Mouse (Mus musculus): ENCODE measurements around the gene Sugp1.
"Not testable (repeated sequence)": the region's sequence is repeated elsewhere in the genome, so short reads cannot be mapped to it uniquely, and the experiment has no call there.

Sugp1 gene

DNA sequence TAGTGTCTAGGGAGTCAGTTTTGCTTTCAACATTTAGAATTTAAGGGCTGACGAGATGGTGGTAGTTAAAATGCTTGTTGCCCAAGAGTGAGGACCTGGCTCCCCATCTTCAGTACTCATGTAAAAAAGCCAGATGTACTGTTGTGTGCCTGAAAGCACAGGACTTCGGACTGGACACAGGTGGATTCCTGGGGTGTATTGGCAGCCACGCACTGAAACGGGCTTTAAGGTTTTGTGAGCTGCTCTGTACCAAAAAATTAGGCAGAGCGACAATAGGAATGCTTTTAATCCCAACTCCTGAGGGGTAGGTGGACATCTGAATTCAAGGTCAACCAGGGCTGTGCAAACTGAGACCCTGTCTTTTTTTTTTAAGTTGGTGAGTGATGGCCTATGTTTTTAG is 1.4 kb downstream of the Sugp1 start:
- no peak for DNase-seq (ENCODE audit: low spot score)

DNA sequence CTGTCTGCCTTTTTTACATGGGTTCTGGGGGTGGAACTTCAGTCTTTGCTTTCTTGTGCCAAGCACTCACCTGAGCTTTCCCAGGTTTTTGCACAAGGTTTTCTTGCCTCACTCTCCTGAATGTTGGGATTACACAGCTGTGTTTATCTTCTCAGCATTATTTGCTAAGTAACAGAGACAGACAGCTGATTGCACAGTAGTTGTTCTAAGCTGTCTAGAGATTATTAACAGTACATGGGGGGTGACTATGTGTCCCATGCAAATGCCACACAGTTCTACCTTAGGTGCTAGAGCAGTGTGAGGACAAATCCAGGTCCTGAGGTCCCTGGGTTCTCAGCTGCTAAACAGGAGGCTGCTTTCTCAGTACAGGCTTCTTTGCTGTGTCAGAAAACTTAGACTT is 7.0 kb downstream of the Sugp1 start:
- DNase-seq (ENCODE audit: low spot score), result no peak

DNA sequence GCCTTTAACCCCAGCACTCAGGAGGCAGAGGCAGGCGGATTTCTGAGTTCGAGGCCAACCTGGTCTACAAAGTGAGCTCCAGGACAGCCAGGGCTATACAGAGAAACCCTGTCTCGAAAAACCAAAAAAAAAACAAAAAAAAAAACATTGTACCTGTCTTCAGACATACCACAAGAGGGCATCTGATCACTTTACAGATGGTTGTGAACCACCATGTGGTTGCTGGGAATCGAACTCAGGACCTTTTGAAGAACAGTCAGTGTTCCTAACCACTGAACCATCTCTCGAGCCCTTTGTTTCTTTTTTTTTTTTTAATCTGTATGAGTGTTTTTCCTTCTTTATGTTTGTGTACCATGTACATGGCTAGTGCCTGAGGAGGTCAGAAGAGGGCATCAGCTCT is 7.8 kb downstream of the Sugp1 start:
- not testable (repeated sequence) for DNase-seq (ENCODE audit: low spot score)

DNA sequence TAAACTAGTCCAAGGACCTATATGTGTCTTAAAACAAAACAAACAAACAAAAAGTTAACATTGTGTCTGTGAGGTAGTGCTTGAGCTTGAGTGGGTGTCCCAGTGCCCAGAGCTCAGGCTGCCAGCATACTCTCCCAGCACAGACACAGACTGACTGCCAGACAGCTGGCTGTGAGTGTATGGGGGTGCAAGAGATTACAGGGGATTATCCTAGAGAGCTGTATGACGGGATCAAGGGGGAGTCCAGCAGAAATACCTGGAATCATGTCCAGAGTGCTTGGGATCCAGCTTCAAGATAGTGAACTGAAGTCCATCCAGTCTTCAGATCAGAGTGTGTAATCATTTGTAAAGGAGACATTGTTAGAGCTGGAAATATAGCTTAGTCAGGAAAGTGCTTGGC is 15.1 kb downstream of the Sugp1 start:
- DNase-seq (ENCODE audit: low spot score), result no peak

DNA sequence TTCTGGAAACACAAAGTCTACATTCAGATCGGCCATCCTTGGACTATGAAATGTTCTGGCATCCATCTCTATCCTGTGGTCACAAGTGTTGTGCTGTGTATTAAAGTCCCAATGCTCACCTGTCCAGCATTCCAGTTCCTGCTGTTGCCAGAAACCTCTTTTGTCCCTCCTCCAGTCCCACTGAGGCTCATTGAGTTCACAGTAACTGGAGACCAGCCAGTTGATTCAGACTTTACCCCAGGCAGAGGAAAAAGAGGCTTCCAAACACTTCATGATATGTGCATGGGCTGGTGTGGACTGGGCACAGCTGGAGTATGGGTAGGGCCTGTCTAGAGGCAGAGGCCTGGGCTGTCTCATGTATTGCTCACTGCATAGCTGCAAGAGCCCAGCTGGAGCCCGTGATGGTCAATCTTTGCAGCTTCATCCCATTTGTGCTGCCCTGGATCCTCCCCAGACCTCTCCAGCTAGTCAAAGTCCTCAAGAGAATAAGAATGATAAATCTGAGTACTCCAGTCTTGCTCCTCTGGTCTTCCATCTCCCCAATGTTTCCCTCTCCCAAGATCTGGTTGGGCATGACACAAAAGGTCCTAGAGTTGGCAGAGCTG is 29.3 kb downstream of the Sugp1 start:
- no peak for DNase-seq (ENCODE audit: low spot score)

DNA sequence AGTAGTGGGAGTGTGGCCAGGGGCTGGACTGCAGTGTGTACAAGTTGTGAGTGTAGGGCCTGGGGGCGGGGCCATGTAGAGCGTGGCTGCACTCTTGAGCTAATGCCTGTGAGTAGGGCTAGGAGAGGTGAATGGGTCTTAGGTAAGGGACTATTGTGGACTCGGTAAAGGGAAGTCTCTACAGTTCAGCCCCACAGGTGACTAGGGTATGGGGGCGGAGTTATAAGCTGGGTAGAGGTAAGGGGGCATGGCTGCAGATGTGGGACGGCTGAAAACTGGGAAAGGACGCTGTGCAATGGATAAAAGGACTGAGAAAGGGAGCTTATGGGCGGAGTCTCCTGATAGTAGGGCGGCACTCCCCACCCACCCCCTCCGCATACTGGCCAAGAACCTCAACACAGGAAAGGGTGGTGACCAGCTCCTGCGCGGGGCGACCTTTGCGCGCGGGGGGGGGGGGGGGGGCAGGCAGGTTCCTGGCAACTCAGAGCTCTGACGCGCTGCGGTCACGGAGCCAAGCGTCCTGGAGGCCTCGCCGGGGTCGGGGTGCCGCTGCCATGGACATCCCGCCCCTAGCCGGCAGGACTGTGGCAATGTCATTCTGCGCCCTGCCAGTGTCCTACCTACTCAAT is 29.9 kb downstream of the Sugp1 start, which contains the start of gene Tm6sf2:
Tm6sf2 (plus strand) TSS at position 484 of the 629 bp plus-strand sequence.
- DNase-seq (ENCODE audit: low spot score), result no peak

DNA sequence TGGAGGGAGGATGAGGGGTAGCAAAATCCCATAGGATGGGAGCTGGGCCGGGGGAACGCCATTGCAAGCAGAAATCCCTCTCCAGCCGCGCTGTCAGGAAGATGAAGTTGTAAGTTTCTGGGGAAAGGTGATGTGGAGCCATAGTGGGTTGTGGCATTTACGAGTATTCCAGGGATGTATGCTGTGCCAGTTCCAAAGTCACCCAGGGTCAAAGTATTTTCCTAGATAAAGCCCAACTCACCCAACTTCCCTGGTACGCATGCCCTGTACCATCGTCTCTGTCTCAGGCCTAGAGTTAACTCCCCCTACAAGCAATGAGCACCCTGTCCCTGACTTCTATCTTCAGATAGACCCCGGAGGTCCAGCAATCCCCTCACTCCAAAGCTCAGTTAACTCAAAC is 30.5 kb downstream of the Sugp1 start:
- DNase-seq (ENCODE audit: low spot score), result no peak

DNA sequence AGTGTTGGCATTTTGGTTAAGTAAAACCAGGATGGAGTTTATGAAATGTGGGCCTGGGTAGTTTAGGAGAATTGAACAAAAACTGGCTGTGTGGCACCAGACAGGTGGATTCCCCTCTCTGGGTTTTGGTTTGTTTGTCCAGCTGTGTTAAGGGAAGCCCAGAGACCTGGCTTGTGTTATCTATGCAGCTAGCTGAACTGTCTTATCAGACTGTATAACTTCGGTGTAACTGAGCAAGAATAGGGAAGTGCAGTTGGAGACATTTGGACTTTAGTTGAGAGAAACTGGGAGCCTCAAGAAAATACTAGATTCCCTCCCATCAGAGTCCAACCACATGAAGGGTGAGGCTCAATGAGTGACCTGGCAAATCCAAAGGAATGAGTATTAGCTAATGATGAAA is 31.1 kb downstream of the Sugp1 start:
- no peak for DNase-seq (ENCODE audit: low spot score)

DNA sequence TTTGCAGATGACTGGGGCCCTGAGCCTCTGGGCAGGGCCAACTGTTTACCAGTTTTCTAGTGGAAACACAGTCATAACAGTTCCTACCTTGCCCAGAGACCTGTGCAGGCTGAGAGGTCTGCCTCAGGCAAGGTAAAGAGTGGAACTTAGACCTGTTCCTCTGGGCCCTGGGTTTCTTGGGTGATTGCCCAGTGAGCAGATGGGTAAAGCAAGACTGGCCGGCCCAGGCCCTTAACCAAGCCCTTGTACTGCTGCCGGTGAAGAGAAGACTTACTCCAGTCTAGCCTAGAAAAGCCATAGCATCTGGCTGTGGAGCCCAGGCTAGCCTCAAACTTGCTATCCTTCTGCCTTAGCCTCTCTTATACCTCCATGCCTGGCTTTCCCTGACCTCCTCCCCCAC is 39.4 kb downstream of the Sugp1 start:
- no peak for DNase-seq (ENCODE audit: low spot score)

DNA sequence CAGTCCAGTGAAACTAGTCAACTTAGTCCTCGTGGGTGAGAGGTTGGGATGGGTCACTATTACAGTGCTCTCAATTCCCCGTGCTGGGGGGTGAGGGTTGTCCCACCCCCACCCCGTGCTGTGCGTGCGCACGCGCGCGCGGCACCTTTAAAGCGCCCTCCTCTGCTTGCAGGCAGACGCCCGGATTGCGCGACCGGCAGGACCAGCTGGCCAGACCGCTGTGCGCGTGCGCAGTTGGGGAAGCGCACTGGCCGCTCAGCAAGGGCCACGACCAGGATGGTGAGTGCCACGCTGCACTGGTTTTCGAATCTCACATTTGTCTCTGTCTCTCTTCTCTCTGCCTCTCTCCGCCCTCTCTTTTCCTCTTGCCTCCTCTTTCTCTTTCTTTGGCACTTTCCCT is 40.7 kb downstream of the Sugp1 start, which contains the start of gene Hapln4:
Hapln4 (plus strand) TSS at position 173 of the 400 bp plus-strand sequence.
- DNase-seq (ENCODE audit: low spot score), result no peak

DNA sequence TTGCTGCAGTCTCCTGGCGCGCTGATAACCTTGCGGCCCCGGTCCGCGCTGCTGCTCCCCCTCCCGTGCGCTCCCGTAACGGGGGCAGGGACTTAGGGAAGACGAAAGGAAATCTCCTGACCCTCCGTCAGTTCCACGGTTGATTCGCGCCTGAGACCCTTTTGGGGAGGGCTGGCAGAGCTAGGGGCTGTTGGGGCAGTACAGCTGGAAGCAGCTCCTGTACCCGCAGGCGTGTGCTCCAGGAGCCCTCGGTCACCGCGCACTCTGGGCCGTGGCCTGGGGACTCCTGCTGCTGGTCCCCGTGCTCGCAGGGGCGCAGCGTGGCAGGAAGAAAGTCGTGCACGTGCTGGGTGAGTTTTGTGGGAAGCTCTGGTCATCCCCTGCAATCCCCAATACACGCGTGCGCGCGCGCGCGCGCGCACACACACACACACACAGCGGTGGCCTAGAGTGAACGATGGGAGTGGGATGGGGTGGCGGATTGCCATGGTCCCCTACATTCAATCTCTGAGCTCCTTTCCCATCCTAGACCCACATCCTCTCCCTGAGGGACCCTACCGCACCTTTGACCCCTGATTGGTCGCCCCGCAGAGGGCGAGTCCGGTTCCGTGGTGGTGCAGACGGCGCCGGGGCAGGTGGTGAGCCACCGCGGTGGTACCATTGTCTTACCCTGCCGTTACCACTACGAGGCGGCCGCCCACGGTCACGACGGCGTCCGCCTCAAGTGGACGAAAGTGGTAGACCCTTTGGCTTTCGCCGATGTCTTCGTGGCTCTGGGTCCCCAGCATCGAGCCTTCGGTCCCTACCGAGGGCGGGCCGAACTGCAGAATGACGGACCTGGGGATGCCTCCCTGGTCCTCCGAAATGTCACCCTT is 41.8 kb downstream of the Sugp1 start:
- DNase-seq (ENCODE audit: low spot score), result no peak

DNA sequence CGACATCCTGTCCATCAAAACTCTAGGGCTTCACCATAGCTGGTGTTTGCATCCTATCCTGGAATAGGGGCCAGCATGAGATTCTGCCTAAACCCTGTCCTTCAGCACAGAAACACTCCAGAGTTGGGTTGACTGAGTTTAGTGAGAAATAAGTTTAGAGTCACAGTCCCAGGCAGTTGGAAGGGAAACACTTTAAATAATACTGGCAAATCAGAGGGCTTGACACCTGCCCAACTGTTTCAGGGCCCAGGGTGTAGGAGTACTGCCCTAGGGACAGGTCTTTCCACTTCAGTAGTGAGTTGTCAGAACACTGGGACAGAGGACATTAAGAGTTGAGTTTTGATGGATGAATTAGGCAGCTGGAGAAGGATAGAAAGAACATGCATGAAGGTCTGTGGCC is 43.5 kb downstream of the Sugp1 start:
- no peak for DNase-seq (ENCODE audit: low spot score)

DNA sequence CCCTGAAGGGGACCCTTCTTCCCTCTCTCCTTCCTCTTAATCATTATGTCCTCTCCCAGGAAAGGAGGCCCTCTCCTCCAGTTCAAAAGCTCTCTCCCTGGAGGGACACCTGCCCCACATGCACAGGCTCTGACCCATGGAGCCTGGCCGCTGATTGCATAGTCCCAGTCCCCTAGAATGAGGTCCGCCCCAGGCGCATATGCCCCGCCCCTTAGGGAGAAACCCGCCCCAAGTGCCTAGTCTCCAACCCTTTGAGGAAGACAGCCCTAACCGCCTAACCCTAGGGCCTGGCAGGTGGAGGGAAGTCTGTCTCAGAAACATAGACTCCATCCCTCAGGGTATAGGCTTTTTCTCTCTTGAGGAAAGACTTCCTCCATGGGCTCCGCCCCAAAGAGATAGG is 44.6 kb downstream of the Sugp1 start:
- no peak for DNase-seq (ENCODE audit: low spot score)

DNA sequence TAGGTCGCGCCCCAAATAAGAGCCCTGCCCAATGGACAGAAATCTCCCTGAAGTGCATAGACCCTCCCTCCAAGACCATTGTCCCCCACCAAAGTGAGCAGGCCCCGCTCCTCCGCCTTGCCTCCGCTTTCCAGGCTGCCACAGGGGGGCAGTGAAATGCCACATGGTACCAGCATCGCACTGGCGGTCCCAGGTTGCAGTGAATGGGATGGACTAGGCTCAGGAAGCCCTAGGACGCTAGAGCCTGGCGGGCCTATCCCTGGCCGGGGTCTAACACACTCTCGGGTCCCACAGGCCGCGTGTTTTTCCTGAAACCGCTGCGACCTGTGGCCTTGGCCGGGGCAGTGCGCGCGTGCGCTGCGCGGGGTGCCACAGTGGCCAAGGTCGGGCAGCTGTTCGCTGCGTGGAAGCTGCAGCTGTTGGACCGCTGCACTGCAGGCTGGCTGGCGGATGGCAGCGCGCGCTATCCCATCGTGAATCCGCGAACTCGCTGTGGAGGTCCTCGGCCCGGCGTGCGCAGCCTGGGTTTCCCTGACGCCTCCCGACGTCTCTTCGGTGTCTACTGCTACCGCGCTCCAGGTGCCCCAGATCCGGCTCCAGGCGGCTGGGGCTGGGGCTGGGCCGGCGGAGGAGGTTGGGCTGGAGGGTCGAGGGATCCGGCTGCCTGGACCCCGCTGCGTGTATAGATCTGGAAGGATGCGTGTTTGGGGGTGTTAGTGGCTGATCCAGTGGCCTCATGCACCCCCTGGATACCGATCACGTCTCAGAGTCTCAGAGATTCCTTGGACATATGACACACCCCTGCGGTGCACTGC is 45.4 kb downstream of the Sugp1 start:
- no peak for DNase-seq (ENCODE audit: low spot score)

DNA sequence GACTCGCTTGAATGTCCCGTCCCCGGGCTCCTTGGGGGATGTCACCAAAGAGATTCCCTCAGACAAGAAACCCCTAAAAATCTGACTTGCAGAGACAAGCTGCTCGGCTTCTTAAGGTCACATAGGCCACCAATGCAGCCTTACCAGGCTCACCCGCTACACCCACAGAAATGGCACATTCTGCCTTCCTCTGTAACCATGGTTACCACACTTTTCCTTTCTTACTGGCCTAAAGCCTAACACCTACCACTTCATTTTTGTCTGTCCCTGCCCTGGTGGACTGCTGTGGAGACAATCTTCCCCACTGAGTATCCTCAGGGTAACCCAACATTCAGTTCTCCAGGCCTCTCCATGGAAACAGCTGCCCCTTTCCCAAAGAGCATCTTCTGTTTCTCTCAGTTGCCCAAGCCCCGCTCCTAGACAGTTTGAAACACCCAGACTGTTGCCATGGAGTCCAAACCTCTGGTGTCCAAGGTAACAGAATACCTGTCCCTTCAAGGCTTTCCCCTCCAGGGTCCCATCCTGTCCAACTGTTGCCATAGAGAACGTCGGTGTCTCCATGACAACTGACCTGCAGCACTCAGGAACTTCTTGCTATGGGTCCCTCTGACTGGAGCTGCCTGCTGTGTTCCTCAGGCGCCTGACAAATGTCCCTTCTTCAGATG is 46.8 kb downstream of the Sugp1 start:
- DNase-seq (ENCODE audit: low spot score), result no peak

DNA sequence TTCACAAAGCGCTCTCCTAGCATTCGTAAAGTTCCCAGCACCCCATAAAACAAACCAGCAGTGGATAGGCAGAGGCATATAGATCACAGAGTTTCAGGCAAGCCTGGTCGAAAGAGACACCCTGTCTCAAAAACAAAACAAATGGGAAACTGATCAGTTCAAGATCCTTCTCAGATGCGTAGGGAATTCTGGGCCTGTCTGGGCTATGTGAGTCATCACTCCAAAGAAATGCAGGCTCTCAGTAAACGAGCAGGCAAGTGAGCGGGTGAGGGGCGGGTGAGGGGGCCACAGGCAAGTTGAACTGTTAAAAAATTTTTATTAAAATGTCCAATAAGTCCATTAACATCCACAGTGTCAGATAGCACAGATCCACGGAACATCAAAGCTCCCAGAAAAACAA is 50.2 kb downstream of the Sugp1 start:
- DNase-seq (ENCODE audit: low spot score), result no peak

DNA sequence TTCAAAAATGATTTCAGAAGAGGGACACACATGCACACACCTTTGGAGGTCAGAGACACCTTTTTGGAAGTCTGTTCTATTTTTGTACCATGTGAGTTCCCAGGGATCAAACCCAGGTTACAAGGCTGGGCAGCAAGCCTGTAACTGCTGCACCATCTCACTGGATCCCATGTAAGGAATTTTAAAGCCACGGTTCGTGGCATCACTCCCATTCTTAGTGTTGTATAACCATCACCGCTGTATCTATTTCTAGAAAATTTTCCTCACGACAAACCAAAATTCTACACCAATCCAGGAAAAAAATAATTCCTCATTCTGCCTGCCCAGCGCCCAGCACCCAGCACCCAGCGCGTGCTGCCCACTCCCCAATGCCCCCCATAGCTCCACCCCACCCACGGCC is 56.7 kb downstream of the Sugp1 start:
- DNase-seq (ENCODE audit: low spot score), result no peak

DNA sequence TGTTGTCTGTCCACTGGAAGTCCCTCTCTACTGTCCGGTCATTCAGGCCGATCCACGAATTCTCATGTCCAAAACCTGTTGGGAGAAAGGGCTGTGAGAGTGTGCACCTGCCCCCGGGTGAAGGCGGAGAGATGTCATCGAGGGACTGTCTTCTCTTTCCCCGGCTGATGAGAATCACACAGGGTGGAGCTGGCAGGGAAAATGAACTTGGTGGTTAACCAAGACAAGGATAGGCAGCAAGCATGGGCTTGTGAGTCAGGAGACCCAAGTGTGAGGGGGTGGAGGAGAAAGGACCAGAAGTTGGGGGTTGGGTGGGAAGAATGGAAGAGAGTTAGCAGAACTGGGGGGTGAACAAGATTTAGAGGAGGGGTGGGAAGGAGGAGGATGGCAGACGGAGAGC is 57.6 kb downstream of the Sugp1 start:
- no peak for DNase-seq (ENCODE audit: low spot score)

DNA sequence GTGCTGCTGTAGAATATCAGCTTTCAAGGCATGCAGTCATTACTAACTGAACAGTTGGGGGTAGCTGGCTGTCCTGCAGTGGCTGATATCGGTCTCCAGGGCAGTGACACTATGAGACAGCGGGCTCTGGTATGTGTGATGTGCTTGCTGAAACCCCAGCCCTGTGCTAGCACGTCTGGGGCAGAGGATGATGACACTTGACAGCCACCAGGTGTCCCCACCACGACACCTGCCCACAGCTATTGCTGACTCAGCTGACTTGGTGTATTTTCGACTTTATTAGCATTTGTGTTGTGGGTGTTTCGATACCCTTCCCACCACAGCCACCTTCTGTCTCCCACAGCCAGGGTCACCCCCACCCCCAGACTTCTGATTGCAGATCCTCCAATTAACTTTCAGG is 61.9 kb downstream of the Sugp1 start:
- DNase-seq (ENCODE audit: low spot score), result no peak

DNA sequence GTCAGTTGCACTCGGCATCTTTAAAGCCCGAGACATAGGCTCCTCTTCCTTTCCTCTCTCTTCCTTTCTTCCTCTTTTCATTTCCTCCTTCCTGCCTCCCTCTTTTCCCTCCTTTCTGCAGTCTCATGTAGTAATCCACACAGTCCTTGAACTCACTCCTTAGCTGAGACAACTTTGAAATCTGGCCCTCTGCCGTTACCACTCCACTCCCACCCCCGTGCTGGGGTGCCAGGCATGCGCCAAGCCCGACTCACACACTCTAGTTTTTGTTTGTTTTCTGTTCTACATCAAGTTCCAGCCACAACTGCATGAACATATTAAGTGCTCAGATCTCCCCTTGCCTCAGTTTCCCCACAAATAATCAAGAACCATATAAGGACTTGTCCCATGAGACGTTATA is 62.3 kb downstream of the Sugp1 start:
- no peak for DNase-seq (ENCODE audit: low spot score)

DNA sequence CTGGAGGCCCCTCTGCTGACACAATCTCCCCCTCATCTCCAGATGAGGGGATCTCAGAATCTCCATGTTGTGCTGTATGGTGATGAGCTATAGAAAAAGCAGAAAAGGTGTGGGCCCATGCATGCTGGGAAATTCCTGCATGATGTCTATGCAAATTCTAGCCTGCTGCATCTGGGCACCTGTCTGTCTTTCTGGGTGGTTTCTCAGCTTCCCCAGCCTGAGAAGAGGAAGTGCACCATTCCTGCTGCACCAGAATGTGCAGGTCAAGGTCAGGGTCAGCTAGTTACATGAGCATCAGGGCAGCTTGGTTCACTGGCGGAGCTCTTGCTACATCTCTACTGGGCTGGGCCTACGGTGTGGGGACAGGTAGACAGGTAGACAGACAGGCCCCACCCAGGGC is 67.8 kb downstream of the Sugp1 start:
- no peak for DNase-seq (ENCODE audit: low spot score)

All from layer of hippocampus, adult 9-10 months (tissue).